ENCODE assay signal across 3 mouse cellular contexts in the genomic region with DNA sequence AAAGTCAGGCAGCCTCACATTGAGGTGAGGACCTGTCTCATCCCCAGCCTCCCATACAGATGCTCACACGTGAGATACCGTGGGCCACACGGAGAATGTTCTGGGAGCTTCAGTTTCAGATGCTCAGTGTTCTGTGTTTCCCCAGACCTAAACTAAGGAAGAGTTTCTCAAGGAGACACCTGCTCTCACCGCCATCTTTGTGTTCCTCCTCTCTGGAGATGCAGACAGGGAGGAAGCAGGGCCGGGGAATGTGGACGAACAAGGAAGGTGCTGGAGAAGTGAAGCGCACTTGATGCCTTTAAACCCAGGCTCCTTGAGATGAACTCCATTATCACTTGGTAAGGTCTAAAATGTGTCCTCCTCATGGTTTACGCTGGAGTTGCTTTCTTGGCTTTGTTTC.
DNase-seq lines count a peak whose midpoint lies in the region; ATAC-seq lines count a peak whose summit lies in the region.
"Not testable (repeated sequence)": the region's sequence is repeated elsewhere in the genome, so short reads cannot be mapped to it uniquely, and the experiment has no call there.

No protein-coding gene starts in this region.

- not testable (repeated sequence) for H3K27me3 ChIP-seq in heart, embryonic 10.5 days (ENCODE audit: insufficient read depth, poor library complexity, severe bottlenecking); limb, embryonic 11.5 days (ENCODE audit: control insufficient read depth, insufficient read depth, low read length)

- H3K9ac ChIP-seq in limb, embryonic 11.5 days (ENCODE audit: low read length): not testable (repeated sequence)

- not testable (repeated sequence) for H3K27ac ChIP-seq in heart, embryonic 10.5 days; limb, embryonic 11.5 days (replicated peaks; ENCODE audit: low read depth, low read length)

- H3K4me3 ChIP-seq in heart, embryonic 10.5 days; limb, embryonic 11.5 days (ENCODE audit: low read depth, low read length): not testable (repeated sequence)

- ATAC-seq in limb, embryonic 11.5 days (ENCODE audit: insufficient number of reproducible peaks, low FRiP score, low TSS enrichment, low read depth): not testable (repeated sequence)

- H3K4me2 ChIP-seq in limb, embryonic 11.5 days (ENCODE audit: low read depth, severe bottlenecking): not testable (repeated sequence)

- 87% methylated on average over 8 of the region's 8 CpGs for WGBS in heart, embryonic 10.5 days
- WGBS in limb, embryonic 11.5 days: 88% methylated on average over 8 of the region's 8 CpGs

- H3K36me3 ChIP-seq in heart, embryonic 10.5 days; limb, embryonic 11.5 days (ENCODE audit: control insufficient read depth, insufficient read depth, low read length): not testable (repeated sequence)

- peaks cover 17% of the 10 kb centered on the region for H3K4me1 ChIP-seq in heart, embryonic 10.5 days
- not testable (repeated sequence) for H3K4me1 ChIP-seq in limb, embryonic 11.5 days (ENCODE audit: control insufficient read depth, insufficient read depth, low read length)

- DNase-seq in heart, adult 11 months: peak; percentile 64
- DNase-seq in heart, embryonic 10.5 days (ENCODE audit: low spot score): peak; percentile 71
- peak; percentile 14 for DNase-seq in limb, embryonic 11.5 days (ENCODE audit: low spot score)

- not testable (repeated sequence) for H3K9me3 ChIP-seq in heart, embryonic 10.5 days; limb, embryonic 11.5 days (ENCODE audit: control insufficient read depth, low read length)

Comparison
In these comparisons a context has a peak if more than half of its experiments do, and no peak if none do; other contexts are left out.
1. DNase-seq: peak in every context shown above with its lines; median percentile 71 in heart, embryonic 10.5 days; 64 in heart, adult 11 months; 14 in limb, embryonic 11.5 days.